Mouse (Mus musculus): ENCODE results near the gene Tmem63a. TPM values are rescaled to one million over a fixed set of nuclear protein-coding genes. Genes with fewer than 3 reads are reported as not detected.

Tmem63a gene
- polyA plus RNA-seq, 1 experiment from 2014 or later = 12.1 TPM

DNA sequence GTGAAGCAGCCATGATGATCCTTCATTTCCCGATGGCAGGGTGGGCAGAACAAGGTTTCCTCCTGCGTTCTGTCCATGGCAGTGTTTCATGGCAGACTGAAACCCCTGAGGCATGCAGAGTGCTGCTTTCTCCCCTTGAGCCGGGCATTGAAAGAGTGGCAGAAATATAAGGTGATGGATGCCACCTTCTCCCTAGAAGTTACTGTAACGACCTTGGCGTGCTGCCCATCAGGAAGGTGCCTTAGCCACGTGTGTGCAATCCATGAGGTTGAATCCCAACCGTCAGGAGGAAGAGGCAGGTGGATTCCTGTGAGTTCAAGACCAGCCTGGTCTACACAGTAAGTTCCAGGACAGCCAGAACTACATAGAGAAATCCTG is 79.3 kb downstream of the Tmem63a start:
- Histone ChIP-seq H3K9me3 (no peaks in the 10 kb centered on the region), H3K9ac (replicated peaks) (no peak overlapping the region), H3K36me3 (no peaks in the 10 kb centered on the region), H3K4me2 (no peak overlapping the region), H3K27ac (no peak overlapping the region), H3K4me1 (replicated peaks) (peaks cover 7% of the 10 kb centered on the region), H3K27me3 (peaks cover 5% of the 10 kb centered on the region), H3K4me3 (replicated peaks) (no peak overlapping the region)
- no peak for ATAC-seq (ENCODE audit: insufficient number of reproducible peaks, insufficient read depth, low FRiP score, low TSS enrichment, low read depth)
- WGBS = 69% methylated on average over 7 of the region's 7 CpGs

DNA sequence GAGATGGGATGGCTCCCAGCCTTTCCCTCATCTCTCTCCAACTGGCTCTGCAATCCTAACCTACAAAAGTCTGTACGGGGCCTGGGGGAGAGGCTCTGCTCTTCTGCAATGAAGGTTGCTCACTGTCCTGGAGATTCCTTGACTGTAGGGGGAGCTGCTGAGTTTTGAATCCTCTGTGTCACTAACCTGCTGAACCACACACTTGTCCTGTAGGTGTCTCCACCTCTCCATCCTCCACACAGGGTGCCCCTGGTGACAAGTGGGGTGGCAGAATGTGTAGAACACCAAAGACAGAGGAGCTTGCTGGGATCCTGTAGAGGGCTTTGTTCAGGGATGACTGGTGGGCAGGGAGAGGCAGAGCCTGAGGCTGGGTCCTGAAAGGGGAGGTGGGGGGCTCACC is 80.1 kb downstream of the Tmem63a start:
- 0 out of 2 replicates have a peak, but pooled peaks cover 1% of the 10 kb centered on the region for H3K4me1 ChIP-seq (replicated peaks)
- no peak overlapping the region for H3K4me2 ChIP-seq
- no peak overlapping the region for H3K27ac ChIP-seq
- peaks cover 5% of the 10 kb centered on the region for H3K27me3 ChIP-seq
- no peak for ATAC-seq (ENCODE audit: insufficient number of reproducible peaks, insufficient read depth, low FRiP score, low TSS enrichment, low read depth)
- no peak overlapping the region for H3K9ac ChIP-seq (replicated peaks)
- 11% methylated on average over 1 of the region's 1 CpGs for WGBS
- H3K36me3 ChIP-seq = no peaks in the 10 kb centered on the region
- H3K9me3 ChIP-seq = no peaks in the 10 kb centered on the region
- no peak overlapping the region for H3K4me3 ChIP-seq (replicated peaks)

Other genes with a start within 250 kb of the Tmem63a start
- 0.18 and 0.20 TPM in 2 replicates for gene Mixl1, start 245.3 kb upstream of the Tmem63a start, polyA plus RNA-seq (2016; fragmentation: Nextera tagmentation; extraction: Ambion mirVana)
- gene Acbd3, start 216.3 kb upstream of the Tmem63a start, polyA plus RNA-seq (2016; fragmentation: Nextera tagmentation; extraction: Ambion mirVana) = 25.3 and 26.9 TPM in 2 replicates
- gene H3f3a, start 128.4 kb upstream of the Tmem63a start, polyA plus RNA-seq (2016; fragmentation: Nextera tagmentation; extraction: Ambion mirVana) = 3,393 and 3,612 TPM in 2 replicates
- 47.0 and 47.6 TPM in 2 replicates for gene Sde2, start 91.2 kb upstream of the Tmem63a start, polyA plus RNA-seq (2016; fragmentation: Nextera tagmentation; extraction: Ambion mirVana)
- gene Lefty2, start 49.2 kb upstream of the Tmem63a start, polyA plus RNA-seq (2016; fragmentation: Nextera tagmentation; extraction: Ambion mirVana) = 0.18 TPM in 1 of 2 replicates, not detected in the other
- 120 and 125 TPM in 2 replicates for gene Pycr2, start 38.1 kb upstream of the Tmem63a start, polyA plus RNA-seq (2016; fragmentation: Nextera tagmentation; extraction: Ambion mirVana)
- 0.36 and 0.76 TPM in 2 replicates for gene Lefty1, start 7.3 kb upstream of the Tmem63a start, polyA plus RNA-seq (2016; fragmentation: Nextera tagmentation; extraction: Ambion mirVana)
- gene Ephx1, start 78.6 kb downstream of the Tmem63a start, polyA plus RNA-seq (2016; fragmentation: Nextera tagmentation; extraction: Ambion mirVana) = 1.6 and 1.8 TPM in 2 replicates
- gene 9130409I23Rik, start 108.9 kb downstream of the Tmem63a start, polyA plus RNA-seq (2016; fragmentation: Nextera tagmentation; extraction: Ambion mirVana) = not detected in 2 replicates
- gene Nvl, start 201.9 kb downstream of the Tmem63a start, polyA plus RNA-seq (2016; fragmentation: Nextera tagmentation; extraction: Ambion mirVana) = 45.4 and 46.3 TPM in 2 replicates
- 80.8 and 82.5 TPM in 2 replicates for gene Cnih4, start 202.3 kb downstream of the Tmem63a start, polyA plus RNA-seq (2016; fragmentation: Nextera tagmentation; extraction: Ambion mirVana)